Mouse (Mus musculus) neural tube, embryonic 12.5 days (tissue): ENCODE results near the gene Tfr2. TPM values are rescaled to one million over a fixed set of nuclear protein-coding genes. Genes with fewer than 3 reads are reported as not detected.
"Not testable (repeated sequence)": the region's sequence is repeated elsewhere in the genome, so short reads cannot be mapped to it uniquely, and the experiment has no call there.

Source experiments
- ATAC-seq: fragments of 200-750 bp; cut with Nextera tagmentation; 2 replicates; pipeline ENCODE4 v1.8.0; 2017; ENCODE audit warnings: low read depth, mild to moderate bottlenecking, moderate TSS enrichment, moderate library complexity; ENCODE audit not compliant: low FRiP score
- H3K27ac ChIP-seq: fragments of 300-500 bp; sonication (generic); 2 replicates; pipeline ENCODE4 v1.5.1; 2016
- H3K27me3 ChIP-seq: fragments of 300-500 bp; sonication (generic); replicated peaks from 2 replicates; pipeline ENCODE4 v1.6.1; 2016; ENCODE audit warnings: mild to moderate bottlenecking
- H3K36me3 ChIP-seq: fragments of 300-500 bp; sonication (generic); 2 replicates; pipeline ENCODE4 v1.6.1; 2016; ENCODE audit warnings: mild to moderate bottlenecking
- H3K4me1 ChIP-seq: fragments of 300-500 bp; sonication (generic); 2 replicates; pipeline ENCODE4 v1.6.1; 2016
- H3K4me2 ChIP-seq: fragments of 300-500 bp; sonication (generic); replicated peaks from 2 replicates; pipeline ENCODE4 v1.6.1; 2016; ENCODE audit warnings: mild to moderate bottlenecking
- H3K4me3 ChIP-seq: fragments of 300-500 bp; sonication (generic); 2 replicates; pipeline ENCODE4 v1.5.1; 2016
- H3K9ac ChIP-seq: fragments of 300-500 bp; sonication (generic); 2 replicates; pipeline ENCODE4 v1.6.1; 2016; ENCODE audit warnings: mild to moderate bottlenecking
- H3K9me3 ChIP-seq: fragments of 300-500 bp; sonication (generic); 2 replicates; pipeline ENCODE4 v1.6.1; 2016; ENCODE audit warnings: mild to moderate bottlenecking
- WGBS: fragments of 180-500 bp; shearing (Covaris S2); methylation state at CpG from one replicate; pipeline ENCODE4 v1.1.7; 2016; 5-methylcytosine and 5-hydroxymethylcytosine counted together
- polyA plus RNA-seq: library from polyadenylated mRNA; unstranded; fragments of >200 nt; fragmentation: Nextera tagmentation; extraction: Ambion mirVana; gene quantifications from 2 replicates; pipeline ENCODE4 v1.2.1, GENCODE M21; 2016

The Tfr2 gene
- polyA plus RNA-seq, 1 experiment from 2014 or later: 1.8 TPM

DNA sequence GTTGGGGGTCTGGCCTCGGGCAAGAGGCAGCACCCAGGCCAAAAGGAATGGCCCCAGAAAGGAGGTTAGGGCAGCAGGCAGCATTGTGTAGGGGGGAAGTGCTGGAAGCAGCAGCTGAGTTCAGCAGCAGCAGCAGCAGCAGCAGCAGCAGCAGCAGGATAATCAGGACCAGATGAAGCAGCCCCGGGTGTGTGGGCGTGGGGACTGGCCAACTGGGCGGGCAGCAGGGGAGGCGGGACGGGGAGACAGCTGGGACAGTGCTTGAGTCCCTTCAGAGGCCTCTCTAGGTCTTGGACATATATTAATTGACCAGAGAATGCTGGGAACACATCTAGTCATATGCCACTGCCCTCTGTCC, 41.6 kb downstream of the Tfr2 start:
- peak overlapping the region; percentile 2; the same call in 1 of the 2 replicates for H3K27ac ChIP-seq
- peak overlapping the region; percentile 21; the same call in 1 of the 2 replicates for H3K4me3 ChIP-seq
- ATAC-seq: no peak
- 0 out of 2 replicates have a peak, but pooled peaks cover under 1% of the 10 kb centered on the region for H3K36me3 ChIP-seq
- H3K9me3 ChIP-seq: no peaks in the 10 kb centered on the region
- WGBS: 22% methylated on average over 6 of the region's 6 CpGs
- H3K4me2 ChIP-seq: peak overlapping the region; percentile 39
- no peak overlapping the region for H3K9ac ChIP-seq
- peaks cover 34% of the 10 kb centered on the region for H3K4me1 ChIP-seq
- H3K27me3 ChIP-seq: peaks cover 20% of the 10 kb centered on the region; the same call in 1 of the 2 replicates

DNA sequence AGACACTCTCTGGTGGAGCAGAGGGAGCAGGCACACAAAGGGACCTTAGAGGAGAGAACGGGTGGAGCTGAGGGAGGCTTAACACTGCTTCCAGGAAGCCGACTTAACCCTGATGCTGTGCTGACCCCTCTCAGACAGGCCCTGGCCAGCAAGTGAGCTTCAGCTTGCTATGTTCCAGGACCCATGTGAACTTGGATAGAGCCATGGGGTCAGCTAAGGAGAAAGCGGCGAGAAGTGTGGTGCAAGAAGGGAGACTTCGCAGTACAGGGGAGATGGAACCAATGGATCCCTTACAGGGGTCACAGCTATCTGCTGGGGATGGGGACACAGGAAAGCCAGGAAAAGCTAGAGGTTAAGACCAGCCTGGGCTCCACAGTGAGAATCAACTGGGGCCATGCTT, 43.4 kb downstream of the Tfr2 start:
- Histone ChIP-seq H3K9ac (no peak overlapping the region), H3K9me3 (no peaks in the 10 kb centered on the region), H3K4me1 (peaks cover 30% of the 10 kb centered on the region), H3K36me3 (no peaks in the 10 kb centered on the region), H3K27me3 (peaks cover 10% of the 10 kb centered on the region; the same call in 1 of the 2 replicates), H3K4me2 (no peak overlapping the region), H3K27ac (no peak overlapping the region), H3K4me3 (no peak overlapping the region)
- no peak for ATAC-seq
- WGBS: 79% methylated on average over 5 of the region's 5 CpGs

DNA sequence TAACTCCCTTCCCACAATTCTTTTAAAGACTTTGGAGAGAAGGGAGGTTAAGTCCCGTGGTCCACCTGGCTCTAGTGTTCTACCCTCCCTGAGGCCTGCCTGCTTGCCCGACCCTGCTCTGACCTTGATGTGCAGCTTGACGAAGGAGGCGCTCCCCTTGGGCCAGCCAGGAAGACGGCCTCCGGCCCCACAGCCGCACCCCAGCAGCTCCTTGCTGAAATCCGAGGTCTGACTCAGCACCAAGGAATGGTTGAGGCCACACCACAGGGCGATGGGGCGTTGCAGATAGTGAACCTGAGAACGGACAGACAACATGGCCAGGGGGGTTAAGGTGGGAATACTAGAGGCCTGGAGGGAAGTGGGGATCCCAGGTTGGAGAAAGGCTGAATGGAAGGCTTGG, 43.9 kb downstream of the Tfr2 start, which contains the start of gene Pcolce:
TSS of gene Pcolce (minus strand) at position 235 of the 400 bp plus-strand sequence.
- no peak within 1 kb of the TSS for H3K4me3 ChIP-seq
- H3K27ac ChIP-seq: no peak within 1 kb of the TSS
- peaks cover 26% of the 10 kb centered on the region for H3K4me1 ChIP-seq
- WGBS: 58% methylated on average over 11 of the region's 11 CpGs
- H3K4me2 ChIP-seq: no peak within 1 kb of the TSS
- no peaks in the 10 kb centered on the region for H3K9me3 ChIP-seq
- H3K36me3 ChIP-seq: no peaks in the 10 kb centered on the region
- no peak for ATAC-seq
- no peak within 1 kb of the TSS for H3K9ac ChIP-seq
- peaks cover 6% of the 10 kb centered on the region; the same call in 1 of the 2 replicates for H3K27me3 ChIP-seq

DNA sequence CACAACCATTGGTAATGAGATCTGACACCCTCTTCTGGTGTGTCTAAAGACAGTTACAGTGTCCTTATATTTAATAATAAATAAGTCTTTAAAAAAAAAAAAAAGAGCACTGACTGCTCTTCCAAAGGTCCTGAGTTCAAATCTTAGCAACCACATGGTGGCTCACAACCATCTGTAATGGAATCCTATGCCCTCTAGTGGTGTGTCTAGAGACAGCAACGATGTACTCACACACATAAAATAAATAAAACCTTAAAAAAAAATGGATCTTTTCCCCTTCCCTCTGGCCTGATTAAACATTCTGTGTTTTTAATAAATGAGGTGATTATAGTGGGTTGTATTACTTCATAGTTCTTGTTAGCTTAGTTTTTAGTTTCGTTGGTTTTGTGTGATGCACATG, 45.3 kb downstream of the Tfr2 start:
- not testable (repeated sequence) for H3K27ac ChIP-seq, ATAC-seq, H3K4me3 ChIP-seq, H3K36me3 ChIP-seq, H3K4me2 ChIP-seq, H3K9ac ChIP-seq, H3K27me3 ChIP-seq, H3K9me3 ChIP-seq
- peaks cover 20% of the 10 kb centered on the region for H3K4me1 ChIP-seq
- WGBS: 93% methylated on average over 2 of the region's 2 CpGs

DNA sequence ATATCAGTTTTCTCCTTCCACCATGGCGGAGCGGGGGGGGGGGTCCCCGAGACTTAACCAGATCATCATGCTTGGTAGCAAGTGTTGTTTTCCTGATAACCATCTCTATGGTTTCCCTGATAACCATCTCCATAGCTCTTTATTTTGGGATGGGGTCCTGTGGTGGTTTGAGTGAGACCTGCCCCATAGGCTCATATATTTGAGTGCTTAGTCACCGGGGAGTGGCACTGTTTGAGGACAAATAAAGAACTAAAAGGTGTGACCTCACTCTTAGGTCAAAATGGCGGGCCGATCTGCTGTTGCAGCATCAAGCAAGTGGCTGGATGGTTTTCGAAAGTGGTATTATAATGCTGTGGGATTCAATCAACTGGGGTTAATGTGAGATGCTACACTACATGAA, 45.7 kb downstream of the Tfr2 start:
- 84% methylated on average over 7 of the region's 7 CpGs for WGBS
- Histone ChIP-seq H3K4me1 (peaks cover 18% of the 10 kb centered on the region), H3K9me3 (no peaks in the 10 kb centered on the region), H3K27me3 (no peaks in the 10 kb centered on the region), H3K9ac (no peak overlapping the region), H3K27ac (no peak overlapping the region), H3K36me3 (no peaks in the 10 kb centered on the region), H3K4me3 (no peak overlapping the region), H3K4me2 (no peak overlapping the region)
- no peak for ATAC-seq

DNA sequence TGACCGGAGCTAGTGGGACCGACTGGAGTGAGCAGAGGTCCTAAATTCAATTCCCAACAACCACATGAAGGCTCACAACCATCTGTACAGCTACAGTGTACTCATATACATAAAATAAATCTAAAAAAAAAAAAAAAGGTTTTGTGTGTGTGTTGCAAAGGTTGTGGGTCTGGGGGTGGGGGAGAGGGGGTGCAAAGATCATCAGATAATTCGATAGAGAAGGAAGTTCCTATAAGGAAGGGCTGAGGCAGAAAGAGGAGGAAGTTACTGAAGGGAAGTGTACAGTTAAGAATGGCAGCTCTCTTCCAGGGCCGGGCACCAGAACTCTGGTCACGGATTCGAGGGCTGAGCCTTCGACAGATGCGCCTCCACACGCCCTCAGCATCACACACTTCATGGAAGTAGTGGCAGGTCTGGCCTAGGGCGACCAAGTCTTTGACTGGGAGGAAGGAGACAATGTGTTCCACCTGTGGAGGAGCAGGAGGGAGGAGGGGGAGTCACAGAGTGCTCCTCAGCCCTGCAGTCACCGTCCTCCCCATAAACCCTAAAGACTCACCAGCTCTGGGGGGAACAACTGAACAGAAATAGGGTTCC, 54.4 kb downstream of the Tfr2 start:
- Histone ChIP-seq H3K36me3 (no peaks in the 10 kb centered on the region), H3K27ac (no peak overlapping the region), H3K4me2 (no peak overlapping the region), H3K9ac (no peak overlapping the region), H3K4me3 (no peak overlapping the region), H3K27me3 (no peaks in the 10 kb centered on the region), H3K9me3 (no peaks in the 10 kb centered on the region), H3K4me1 (peaks cover 7% of the 10 kb centered on the region; the same call in 1 of the 2 replicates)
- 89% methylated on average over 11 of the region's 11 CpGs for WGBS
- no peak for ATAC-seq

DNA sequence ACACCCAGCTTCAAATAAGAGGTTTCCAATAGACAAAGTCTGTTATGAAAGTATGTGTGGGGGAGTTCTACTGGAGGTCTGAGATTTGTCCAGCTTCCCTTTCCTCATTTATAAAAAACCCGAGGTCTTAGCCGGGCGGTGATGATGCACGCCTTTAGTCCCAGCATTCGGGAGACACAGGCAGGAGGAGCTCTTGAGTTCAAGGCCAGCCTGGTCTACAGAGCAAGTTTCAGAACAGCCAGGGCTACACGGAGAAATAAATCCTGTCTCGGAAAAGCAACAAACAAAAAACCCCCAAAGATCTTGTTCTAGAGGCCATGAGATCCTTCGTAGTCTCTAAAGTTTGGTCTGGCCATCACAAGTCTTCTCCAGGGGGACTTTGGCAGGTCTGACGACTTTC, 58.4 kb downstream of the Tfr2 start:
- H3K9ac ChIP-seq: peak overlapping the region; percentile 51; the same call in 1 of the 2 replicates
- 5% methylated on average over 9 of the region's 9 CpGs for WGBS
- H3K9me3 ChIP-seq: no peaks in the 10 kb centered on the region
- peak overlapping the region; percentile 11; the same call in 1 of the 2 replicates for H3K27ac ChIP-seq
- peaks cover 38% of the 10 kb centered on the region for H3K4me1 ChIP-seq
- peaks cover 3% of the 10 kb centered on the region; the same call in 1 of the 2 replicates for H3K36me3 ChIP-seq
- no peaks in the 10 kb centered on the region for H3K27me3 ChIP-seq
- peak overlapping the region; percentile 78 for H3K4me3 ChIP-seq
- ATAC-seq: no peak
- peak overlapping the region; percentile 59 for H3K4me2 ChIP-seq

DNA sequence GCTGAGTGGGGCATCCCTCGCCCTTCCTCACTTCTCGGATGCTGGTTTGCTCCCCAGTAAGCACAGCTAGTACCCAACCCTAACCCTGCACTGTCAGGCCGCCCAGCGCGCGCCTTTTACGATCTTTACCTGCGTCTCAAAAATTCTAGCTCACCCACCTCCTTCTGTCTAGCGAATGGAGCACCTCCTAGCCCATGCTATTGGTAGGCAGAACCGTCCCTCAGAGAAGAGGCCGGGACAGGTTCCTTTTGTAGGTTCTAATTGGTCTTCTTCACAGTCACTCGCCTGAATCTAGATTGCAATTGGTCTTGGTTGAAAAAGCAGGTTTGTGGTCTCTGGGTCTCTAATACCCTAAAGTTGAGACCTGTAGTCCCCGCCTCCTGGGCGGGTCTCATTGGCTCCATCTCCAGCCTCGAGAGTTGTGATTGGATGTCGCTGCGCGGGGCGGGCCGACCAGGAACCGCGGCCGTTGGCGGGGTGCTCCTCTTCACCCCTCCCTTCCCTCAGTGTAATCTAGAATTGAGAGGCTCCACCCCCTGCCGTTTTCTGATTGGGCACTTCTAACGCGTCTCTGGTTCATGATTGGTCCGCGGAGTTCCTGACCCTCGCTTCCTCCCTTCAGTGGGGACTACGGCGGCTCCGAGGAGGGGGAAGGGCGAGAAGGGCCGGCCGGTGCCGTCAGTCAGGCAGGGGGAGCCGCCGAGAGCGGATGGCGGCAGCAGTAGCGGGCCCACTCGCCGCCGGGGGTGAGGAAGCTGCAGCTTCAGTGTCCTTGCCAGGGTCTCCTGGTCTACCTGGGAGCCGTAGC, 59.1 kb downstream of the Tfr2 start, which contains the start of the genes Fbxo24, Lrch4 and Gm20605:
TSS of gene Fbxo24 (minus strand) at position 505 of the 808 bp plus-strand sequence.
TSS of gene Lrch4 (plus strand) at position 624 of the 808 bp plus-strand sequence.
TSS of gene Gm20605 (plus strand) at position 678 of the 808 bp plus-strand sequence.
- H3K36me3 ChIP-seq: peaks cover 10% of the 10 kb centered on the region
- peak within 1 kb of the TSS; percentile 86 for H3K27ac ChIP-seq
- H3K9ac ChIP-seq: peak within 1 kb of the TSS; percentile 81
- under 1% methylated on average over 46 of the region's 46 CpGs for WGBS
- peaks cover 38% of the 10 kb centered on the region for H3K4me1 ChIP-seq
- H3K4me3 ChIP-seq: peak within 1 kb of the TSS; percentile 78
- H3K9me3 ChIP-seq: no peaks in the 10 kb centered on the region
- ATAC-seq: peak; percentile 99
- peak within 1 kb of the TSS; percentile 79 for H3K4me2 ChIP-seq
- no peaks in the 10 kb centered on the region for H3K27me3 ChIP-seq

DNA sequence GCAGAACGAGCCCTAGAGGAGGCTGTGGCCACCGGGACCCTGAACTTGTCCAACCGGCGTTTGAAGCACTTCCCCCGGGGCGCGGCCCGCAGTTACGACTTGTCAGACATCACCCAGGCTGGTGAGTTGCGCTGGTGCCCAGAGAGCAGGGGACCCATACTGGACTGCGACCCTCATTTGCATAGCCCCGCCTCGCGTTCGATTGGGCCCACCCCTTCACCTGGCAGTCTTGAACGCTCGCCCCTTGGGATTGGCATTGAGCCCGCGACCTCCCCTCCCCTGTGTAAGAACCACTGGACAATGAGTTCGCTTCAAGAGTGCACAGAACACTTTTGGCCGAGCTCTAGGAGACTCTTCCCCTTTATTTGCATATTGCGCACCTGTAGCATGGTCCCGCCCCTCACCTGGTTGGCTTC, 59.7 kb downstream of the Tfr2 start:
- Histone ChIP-seq H3K9ac (peak overlapping the region; percentile 81), H3K9me3 (no peaks in the 10 kb centered on the region), H3K27ac (peak overlapping the region; percentile 86), H3K4me1 (peaks cover 38% of the 10 kb centered on the region), H3K27me3 (no peaks in the 10 kb centered on the region), H3K4me3 (peak overlapping the region; percentile 78), H3K4me2 (peak overlapping the region; percentile 79), H3K36me3 (peaks cover 16% of the 10 kb centered on the region)
- under 1% methylated on average over 23 of the region's 23 CpGs for WGBS
- ATAC-seq: peak; percentile 51

DNA sequence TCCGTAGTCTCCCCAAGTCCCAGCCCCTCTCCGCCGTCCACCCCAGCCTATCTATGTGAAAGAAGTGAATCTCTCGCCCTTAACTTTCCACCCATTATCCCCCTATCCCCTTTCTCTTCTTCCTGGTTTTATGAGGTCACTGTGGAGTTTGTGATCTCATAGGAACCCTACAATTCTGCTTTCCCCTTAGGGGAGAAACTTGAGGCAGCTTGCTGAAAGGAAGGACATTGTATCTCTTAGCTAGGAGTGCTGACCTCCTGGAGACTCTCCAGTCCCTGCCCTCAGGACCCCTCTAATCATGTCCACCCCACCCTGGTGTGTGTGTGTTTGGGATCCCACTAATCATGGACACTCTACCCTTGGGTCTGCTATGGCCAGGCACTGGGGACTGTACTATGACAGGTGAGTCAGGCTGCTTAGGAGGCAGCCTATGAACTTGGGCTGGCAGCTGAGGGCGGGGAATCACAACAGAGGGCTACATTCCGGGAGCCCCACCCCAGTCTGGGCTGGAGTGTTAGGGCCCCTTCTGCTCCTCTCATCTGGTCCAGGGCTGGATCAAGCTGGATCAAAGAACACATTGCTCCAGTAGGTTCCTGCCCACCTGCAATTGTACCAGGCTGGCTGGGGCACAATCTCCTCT, 60.4 kb downstream of the Tfr2 start:
- H3K4me3 ChIP-seq: peak overlapping the region; percentile 78
- H3K4me2 ChIP-seq: peak overlapping the region; percentile 79
- peaks cover 20% of the 10 kb centered on the region for H3K36me3 ChIP-seq
- peak overlapping the region; percentile 81 for H3K9ac ChIP-seq
- WGBS: 25% methylated on average over 6 of the region's 6 CpGs
- no peak for ATAC-seq
- no peak overlapping the region for H3K27ac ChIP-seq
- peaks cover 35% of the 10 kb centered on the region for H3K4me1 ChIP-seq
- no peaks in the 10 kb centered on the region for H3K9me3 ChIP-seq
- H3K27me3 ChIP-seq: no peaks in the 10 kb centered on the region

DNA sequence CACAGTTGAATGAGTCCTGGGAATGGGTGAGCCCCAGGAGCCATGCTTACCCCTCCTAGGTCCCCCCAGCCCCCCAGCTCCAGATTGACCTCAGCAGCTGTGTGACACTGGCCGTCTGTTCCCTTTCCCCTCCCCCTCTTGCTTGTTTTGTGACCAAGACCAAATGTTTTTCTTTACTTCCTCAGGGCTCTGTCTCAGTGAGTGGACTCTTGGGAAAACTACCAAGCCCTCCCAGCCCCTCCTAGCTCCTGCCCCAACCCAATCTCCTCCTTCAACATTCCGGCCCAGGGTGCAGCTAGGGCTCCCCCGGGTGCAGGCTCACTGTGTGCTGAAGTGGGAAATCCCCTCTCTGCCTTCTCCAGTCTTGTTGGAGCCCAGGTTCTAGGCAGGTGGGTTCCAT, 61.0 kb downstream of the Tfr2 start:
- 38% methylated on average over 3 of the region's 3 CpGs for WGBS
- Histone ChIP-seq H3K36me3 (peaks cover 25% of the 10 kb centered on the region), H3K4me2 (peak overlapping the region; percentile 79), H3K4me1 (peaks cover 35% of the 10 kb centered on the region), H3K9me3 (no peaks in the 10 kb centered on the region), H3K4me3 (peak overlapping the region; percentile 7; the same call in 1 of the 2 replicates), H3K27ac (peak overlapping the region; percentile 46), H3K9ac (peak overlapping the region; percentile 81), H3K27me3 (no peaks in the 10 kb centered on the region)
- ATAC-seq: no peak

DNA sequence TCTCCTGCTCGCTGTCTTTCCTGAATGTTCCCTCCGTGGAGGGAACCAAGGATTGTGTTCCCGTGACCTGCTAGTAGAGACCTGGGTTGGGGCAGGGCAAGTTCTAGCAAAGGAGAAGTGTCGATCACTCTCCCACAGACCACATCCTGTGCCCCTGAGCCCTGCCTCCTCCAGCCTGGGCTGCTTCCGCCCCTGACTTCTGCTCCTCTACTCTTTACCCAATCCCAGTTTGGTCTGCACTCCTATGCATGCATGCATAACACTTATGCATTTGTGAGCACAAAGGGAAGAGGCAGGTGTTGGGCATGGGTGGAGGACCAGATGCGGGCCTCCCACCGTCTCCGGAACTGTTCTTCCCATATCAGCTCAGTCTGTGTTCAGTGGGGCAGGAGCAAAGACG, 61.5 kb downstream of the Tfr2 start:
- no peak for ATAC-seq
- H3K4me2 ChIP-seq: peak overlapping the region; percentile 79
- WGBS: 67% methylated on average over 9 of the region's 9 CpGs
- H3K4me1 ChIP-seq: peaks cover 35% of the 10 kb centered on the region
- peak overlapping the region; percentile 7; the same call in 1 of the 2 replicates for H3K4me3 ChIP-seq
- peak overlapping the region; percentile 81 for H3K9ac ChIP-seq
- H3K27ac ChIP-seq: peak overlapping the region; percentile 46; the same call in 1 of the 2 replicates
- H3K9me3 ChIP-seq: no peaks in the 10 kb centered on the region
- peaks cover 31% of the 10 kb centered on the region for H3K36me3 ChIP-seq
- no peaks in the 10 kb centered on the region for H3K27me3 ChIP-seq
